Mouse (Mus musculus) kidney, embryonic 15.5 days (tissue): ENCODE measurements around the gene Cd244a. TPM values are rescaled to one million over a fixed set of nuclear protein-coding genes. Genes with fewer than 3 reads are reported as not detected.

Experiments
- ATAC-seq: fragments of 200-750 bp; cut with Nextera tagmentation; replicated peaks from 2 replicates; pipeline ENCODE4 v1.8.0; 2017; ENCODE audit warnings: moderate TSS enrichment; ENCODE audit not compliant: low FRiP score
- H3K27ac ChIP-seq: fragments of 300-500 bp; sonication (generic); 2 replicates; pipeline ENCODE4 v1.5.1; 2015; ENCODE audit warnings: mild to moderate bottlenecking, inconsistent platforms
- H3K27me3 ChIP-seq: fragments of 300-500 bp; sonication (generic); 2 replicates; pipeline ENCODE4 v1.6.1; 2015; ENCODE audit warnings: inconsistent platforms
- H3K36me3 ChIP-seq: fragments of 300-500 bp; sonication (generic); 2 replicates; pipeline ENCODE4 v1.6.1; 2015; ENCODE audit warnings: inconsistent platforms
- H3K4me1 ChIP-seq: fragments of 300-500 bp; sonication (generic); 2 replicates; pipeline ENCODE4 v1.6.1; 2015; ENCODE audit warnings: inconsistent platforms
- H3K4me2 ChIP-seq: fragments of 300-500 bp; sonication (generic); 2 replicates; pipeline ENCODE4 v1.6.1; 2015; ENCODE audit warnings: moderate library complexity, mild to moderate bottlenecking, inconsistent platforms
- H3K4me3 ChIP-seq: fragments of 300-500 bp; sonication (generic); replicated peaks from 2 replicates; pipeline ENCODE4 v1.5.1; 2015; ENCODE audit warnings: mild to moderate bottlenecking, inconsistent platforms
- H3K9ac ChIP-seq: fragments of 300-500 bp; sonication (generic); 2 replicates; pipeline ENCODE4 v1.6.1; 2015; ENCODE audit warnings: mild to moderate bottlenecking, inconsistent platforms
- H3K9me3 ChIP-seq: fragments of 300-500 bp; sonication (generic); replicated peaks from 2 replicates; pipeline ENCODE4 v1.6.1; 2016; ENCODE audit warnings: inconsistent platforms
- WGBS: fragments of 180-500 bp; shearing (Covaris S2); methylation state at CpG from one replicate; pipeline ENCODE4 v1.1.7; 2015; ENCODE audit warnings: mixed read lengths; 5-methylcytosine and 5-hydroxymethylcytosine counted together
- polyA plus RNA-seq: library from polyadenylated mRNA; unstranded; fragments of >200 nt; fragmentation: Nextera tagmentation; extraction: Ambion mirVana; gene quantifications from 2 replicates; pipeline ENCODE4 v1.2.1, GENCODE M21; 2015

Cd244a gene
- polyA plus RNA-seq, 1 experiment from 2014 or later: 0.08 TPM

DNA sequence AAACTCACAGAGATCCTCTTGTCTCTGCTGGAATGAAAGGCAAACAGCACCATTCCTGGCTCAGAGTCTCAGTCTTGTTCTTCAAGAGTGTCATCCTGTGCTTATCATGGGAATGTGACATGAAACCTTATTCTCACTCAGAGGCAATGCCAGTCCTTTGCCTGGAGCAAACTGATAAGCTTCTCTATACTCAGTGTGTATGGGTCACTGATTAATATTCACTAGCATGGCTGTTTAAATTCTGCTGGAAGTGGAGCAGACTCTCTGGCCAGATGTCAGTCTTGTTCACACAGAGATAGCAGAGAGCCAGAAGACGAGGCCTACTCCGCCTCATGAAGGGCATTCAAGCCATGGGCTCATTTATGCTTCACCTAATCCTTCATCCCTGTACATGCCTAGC is 25.6 kb downstream of the Cd244a start:
- Histone ChIP-seq H3K9me3 (no peaks in the 10 kb centered on the region), H3K36me3 (no peaks in the 10 kb centered on the region), H3K4me3 (no peak overlapping the region), H3K27me3 (no peaks in the 10 kb centered on the region), H3K4me2 (no peak overlapping the region), H3K9ac (no peak overlapping the region), H3K4me1 (no peaks in the 10 kb centered on the region), H3K27ac (no peak overlapping the region)
- 84% methylated on average over 2 of the region's 2 CpGs for WGBS
- no peak for ATAC-seq

DNA sequence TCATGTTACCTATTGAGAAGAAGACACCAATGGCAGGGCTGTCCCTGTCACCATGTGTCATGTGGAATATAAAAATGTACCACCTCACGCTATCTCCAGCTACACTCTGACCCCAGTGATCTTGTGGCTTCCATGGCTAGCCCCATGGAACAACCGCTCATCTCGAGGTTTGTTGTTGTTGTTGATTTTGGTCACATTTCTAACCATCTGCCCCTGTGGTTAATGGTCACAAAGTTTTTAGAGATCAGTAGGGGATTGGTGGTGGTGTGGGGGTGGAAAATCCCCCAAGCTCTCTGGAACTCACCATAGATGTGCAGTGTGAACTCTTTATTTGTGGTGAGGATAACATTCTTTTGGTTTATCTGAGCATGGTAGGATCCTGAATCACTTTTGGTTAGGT is 45.7 kb downstream of the Cd244a start:
- WGBS: 72% methylated on average over 3 of the region's 3 CpGs
- no peak for ATAC-seq
- Histone ChIP-seq H3K4me3 (no peak overlapping the region), H3K9me3 (no peaks in the 10 kb centered on the region), H3K4me2 (no peak overlapping the region), H3K4me1 (no peaks in the 10 kb centered on the region), H3K36me3 (no peaks in the 10 kb centered on the region), H3K27me3 (no peaks in the 10 kb centered on the region), H3K27ac (no peak overlapping the region), H3K9ac (no peak overlapping the region)

DNA sequence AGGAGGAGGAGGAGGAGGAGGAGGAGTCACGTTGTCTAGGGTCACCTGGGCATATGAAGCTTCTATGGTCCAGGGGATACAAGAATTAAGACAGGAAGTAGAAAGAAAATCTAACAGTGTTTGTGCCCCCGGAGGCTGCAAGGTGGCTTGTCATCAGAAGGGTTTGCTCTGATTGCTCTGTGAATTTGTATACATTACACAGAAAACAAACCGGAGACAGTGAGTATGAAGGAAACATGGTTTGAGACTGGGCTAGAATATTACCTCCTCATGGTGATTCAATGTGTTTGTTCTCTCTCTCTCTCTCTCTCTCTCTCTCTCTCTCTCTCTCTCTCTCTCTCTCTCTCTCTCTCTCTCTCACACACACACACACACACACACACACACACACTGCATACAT is 47.7 kb downstream of the Cd244a start:
- H3K36me3 ChIP-seq: no peaks in the 10 kb centered on the region
- no peaks in the 10 kb centered on the region for H3K27me3 ChIP-seq
- no peak overlapping the region for H3K4me2 ChIP-seq
- no peak overlapping the region for H3K27ac ChIP-seq
- H3K9ac ChIP-seq: no peak overlapping the region
- 75% methylated on average over 3 of the region's 3 CpGs for WGBS
- H3K4me3 ChIP-seq: no peak overlapping the region
- no peaks in the 10 kb centered on the region for H3K4me1 ChIP-seq
- no peak for ATAC-seq
- H3K9me3 ChIP-seq: no peaks in the 10 kb centered on the region

DNA sequence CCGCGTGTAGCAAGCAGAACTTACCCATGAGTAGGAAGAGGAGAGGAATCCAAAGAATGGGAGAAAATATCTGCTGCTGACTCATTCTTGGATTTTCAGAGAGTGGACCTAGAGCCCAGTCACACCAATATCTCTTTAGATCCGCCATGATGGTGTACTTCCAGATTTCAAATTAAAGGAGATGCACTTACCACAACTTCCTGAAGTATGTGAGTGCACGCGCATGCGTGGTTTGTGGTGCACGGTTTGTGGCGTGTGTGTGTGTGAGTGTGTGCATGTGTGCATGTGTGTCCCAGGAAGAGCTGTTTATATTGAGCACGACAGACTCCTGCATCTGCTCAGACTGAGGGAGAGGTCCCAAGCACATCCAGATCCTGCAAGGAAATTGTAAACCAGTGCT is 48.2 kb downstream of the Cd244a start, which contains the start of gene Ly9:
Gene Ly9, minus strand, starts transcription at position 235 of the 400 bp plus-strand sequence.
- H3K4me3 ChIP-seq: no peak within 1 kb of the TSS
- no peaks in the 10 kb centered on the region for H3K9me3 ChIP-seq
- H3K27ac ChIP-seq: no peak within 1 kb of the TSS
- 86% methylated on average over 9 of the region's 9 CpGs for WGBS
- no peak within 1 kb of the TSS for H3K9ac ChIP-seq
- ATAC-seq: no peak
- no peaks in the 10 kb centered on the region for H3K4me1 ChIP-seq
- no peaks in the 10 kb centered on the region for H3K36me3 ChIP-seq
- no peak within 1 kb of the TSS for H3K4me2 ChIP-seq
- H3K27me3 ChIP-seq: no peaks in the 10 kb centered on the region

DNA sequence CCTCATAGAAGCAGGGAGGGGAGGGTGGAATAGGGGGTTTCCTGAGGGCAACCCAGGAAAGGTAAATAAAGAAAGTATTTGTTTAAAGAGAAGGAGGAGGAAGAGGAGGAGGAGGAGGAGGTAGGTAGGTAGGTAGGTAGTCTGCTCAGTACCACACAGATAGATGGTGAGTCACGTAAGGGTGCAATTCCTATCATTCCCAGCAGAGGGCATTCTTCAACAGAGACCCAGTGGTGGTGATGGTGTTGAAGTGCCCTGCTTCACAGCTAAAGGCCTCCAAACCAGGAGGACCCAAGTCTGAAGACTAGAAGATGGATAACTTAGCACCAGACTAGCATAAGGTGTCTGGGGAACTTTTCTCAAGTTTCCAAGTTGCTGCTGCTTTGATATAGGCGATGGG is 51.0 kb downstream of the Cd244a start:
- Histone ChIP-seq H3K9me3 (no peaks in the 10 kb centered on the region), H3K36me3 (no peaks in the 10 kb centered on the region), H3K4me1 (no peaks in the 10 kb centered on the region), H3K27ac (no peak overlapping the region), H3K4me3 (no peak overlapping the region), H3K9ac (no peak overlapping the region), H3K4me2 (no peak overlapping the region), H3K27me3 (no peaks in the 10 kb centered on the region)
- ATAC-seq: no peak
- WGBS: 90% methylated on average over 2 of the region's 2 CpGs

GRCm38 (mm10) chr1:171610781-171611180 is 51.8 kb downstream of the Cd244a start:
- Histone ChIP-seq H3K4me1 (no peaks in the 10 kb centered on the region), H3K36me3 (no peaks in the 10 kb centered on the region), H3K9ac (no peak overlapping the region), H3K27me3 (no peaks in the 10 kb centered on the region), H3K4me2 (no peak overlapping the region), H3K9me3 (no peaks in the 10 kb centered on the region), H3K27ac (no peak overlapping the region), H3K4me3 (no peak overlapping the region)
- 25% methylated on average over 1 of the region's 1 CpGs for WGBS
- no peak for ATAC-seq

DNA sequence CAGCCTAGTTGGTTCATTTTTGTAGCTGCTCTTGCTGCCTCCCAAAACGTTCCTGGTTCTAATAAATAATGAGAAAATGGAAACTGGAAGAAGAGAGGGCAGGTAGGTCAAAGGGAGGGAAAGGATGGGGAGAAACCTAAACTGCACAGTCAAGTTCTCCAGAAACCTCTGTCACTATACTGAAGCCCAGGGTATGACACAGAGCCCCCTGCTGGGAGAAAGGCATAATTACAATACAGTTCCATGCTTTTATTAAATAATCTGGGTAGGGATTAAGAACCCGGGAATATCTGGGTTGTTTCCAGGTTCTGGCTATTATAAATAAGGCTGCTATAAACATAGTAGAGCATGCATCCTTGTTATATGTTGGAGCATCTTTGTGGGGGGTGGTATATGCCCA is 55.0 kb downstream of the Cd244a start:
- 36% methylated on average over 2 of the region's 2 CpGs for WGBS
- ATAC-seq: no peak

GRCm38 (mm10) chr1:171616881-171617515 is 58.0 kb downstream of the Cd244a start:
- no peaks in the 10 kb centered on the region for H3K9me3 ChIP-seq
- H3K4me1 ChIP-seq: 0 out of 2 replicates have a peak, but pooled peaks cover 5% of the 10 kb centered on the region
- H3K27me3 ChIP-seq: no peaks in the 10 kb centered on the region
- H3K27ac ChIP-seq: no peak overlapping the region
- H3K4me3 ChIP-seq: no peak overlapping the region
- 0 out of 2 replicates have a peak, but pooled peaks have one; percentile 52 for ATAC-seq
- H3K9ac ChIP-seq: no peak overlapping the region
- H3K36me3 ChIP-seq: no peaks in the 10 kb centered on the region
- no peak overlapping the region for H3K4me2 ChIP-seq
- WGBS: 61% methylated on average over 11 of the region's 11 CpGs

More for the DNA sequence above, 55.0 kb downstream of the Cd244a start:
- H3K9me3 ChIP-seq: no peaks in the 10 kb centered on the region
- H3K4me3 ChIP-seq: no peak overlapping the region
- no peaks in the 10 kb centered on the region for H3K36me3 ChIP-seq
- no peak overlapping the region for H3K27ac ChIP-seq
- H3K4me2 ChIP-seq: no peak overlapping the region
- H3K4me1 ChIP-seq: 0 out of 2 replicates have a peak, but pooled peaks cover 5% of the 10 kb centered on the region
- H3K27me3 ChIP-seq: no peaks in the 10 kb centered on the region
- no peak overlapping the region for H3K9ac ChIP-seq

GRCm38 (mm10) chr1:171619001-171619400 is 60.0 kb downstream of the Cd244a start:
- no peaks in the 10 kb centered on the region for H3K9me3 ChIP-seq
- no peaks in the 10 kb centered on the region for H3K27me3 ChIP-seq
- no peak overlapping the region for H3K27ac ChIP-seq
- ATAC-seq: no peak
- H3K4me3 ChIP-seq: no peak overlapping the region
- no peak overlapping the region for H3K9ac ChIP-seq
- H3K4me1 ChIP-seq: 0 out of 2 replicates have a peak, but pooled peaks cover 5% of the 10 kb centered on the region
- no peaks in the 10 kb centered on the region for H3K36me3 ChIP-seq
- WGBS: 79% methylated on average over 8 of the region's 8 CpGs
- H3K4me2 ChIP-seq: no peak overlapping the region

GRCm38 (mm10) chr1:171619645-171620044 is 60.7 kb downstream of the Cd244a start:
- H3K9ac ChIP-seq: no peak overlapping the region
- 0 out of 2 replicates have a peak, but pooled peaks cover 5% of the 10 kb centered on the region for H3K4me1 ChIP-seq
- 86% methylated on average over 3 of the region's 3 CpGs for WGBS
- no peaks in the 10 kb centered on the region for H3K36me3 ChIP-seq
- H3K4me3 ChIP-seq: no peak overlapping the region
- H3K9me3 ChIP-seq: no peaks in the 10 kb centered on the region
- no peak overlapping the region for H3K4me2 ChIP-seq
- H3K27me3 ChIP-seq: no peaks in the 10 kb centered on the region
- ATAC-seq: no peak
- H3K27ac ChIP-seq: no peak overlapping the region

DNA sequence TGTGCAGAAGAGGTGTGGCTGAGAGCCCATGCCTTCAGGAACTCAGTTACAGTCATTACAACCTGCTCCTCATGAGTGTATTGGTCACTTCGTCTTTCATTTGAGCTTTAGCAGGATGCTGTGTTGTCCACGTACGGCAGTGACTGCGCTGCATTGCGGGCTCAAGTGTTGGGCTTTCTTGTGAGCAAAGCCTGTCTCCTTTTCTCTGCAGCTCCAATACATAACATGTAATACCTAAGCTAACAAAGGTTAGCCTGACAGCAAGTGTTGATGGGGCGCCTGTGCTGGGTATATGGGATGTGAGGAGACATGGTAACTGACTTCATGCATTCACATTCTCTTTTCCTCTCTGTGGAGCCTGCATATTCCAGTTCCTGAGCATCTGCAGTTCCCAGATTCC is 61.1 kb downstream of the Cd244a start:
- H3K4me1 ChIP-seq: 0 out of 2 replicates have a peak, but pooled peaks cover 5% of the 10 kb centered on the region
- ATAC-seq: no peak
- WGBS: 90% methylated on average over 6 of the region's 6 CpGs
- no peak overlapping the region for H3K4me3 ChIP-seq
- H3K9me3 ChIP-seq: no peaks in the 10 kb centered on the region
- H3K9ac ChIP-seq: no peak overlapping the region
- H3K4me2 ChIP-seq: no peak overlapping the region
- H3K27me3 ChIP-seq: no peaks in the 10 kb centered on the region
- no peak overlapping the region for H3K27ac ChIP-seq
- H3K36me3 ChIP-seq: no peaks in the 10 kb centered on the region

GRCm38 (mm10) chr1:171627801-171628200 is 68.8 kb downstream of the Cd244a start:
- 81% methylated on average over 3 of the region's 3 CpGs for WGBS
- ATAC-seq: no peak
- no peaks in the 10 kb centered on the region for H3K36me3 ChIP-seq

GRCm38 (mm10) chr1:171629168-171629567 is 70.2 kb downstream of the Cd244a start:
- ATAC-seq: peak; percentile 46; the same call in 1 of the 2 replicates
- no peaks in the 10 kb centered on the region for H3K9me3 ChIP-seq
- H3K27me3 ChIP-seq: no peaks in the 10 kb centered on the region
- no peak overlapping the region for H3K4me2 ChIP-seq
- H3K4me3 ChIP-seq: no peak overlapping the region
- H3K36me3 ChIP-seq: no peaks in the 10 kb centered on the region
- no peak overlapping the region for H3K27ac ChIP-seq
- no peak overlapping the region for H3K9ac ChIP-seq
- H3K4me1 ChIP-seq: no peaks in the 10 kb centered on the region
- 31% methylated on average over 6 of the region's 6 CpGs for WGBS

More at GRCm38 (mm10) chr1:171627801-171628200, 68.8 kb downstream of the Cd244a start:
- Histone ChIP-seq H3K4me2 (no peak overlapping the region), H3K4me3 (no peak overlapping the region), H3K9me3 (no peaks in the 10 kb centered on the region), H3K27me3 (no peaks in the 10 kb centered on the region), H3K27ac (no peak overlapping the region), H3K4me1 (no peaks in the 10 kb centered on the region), H3K9ac (no peak overlapping the region)
